Mouse (Mus musculus): ENCODE measurements around the gene Nexmif.

- TF ChIP-seq CTCF (IDR thresholded peaks at IDR 0.05; ENCODE audit: borderline replicate concordance, insufficient read depth, low read depth, low read length) (no peak), POLR2A (IDR thresholded peaks at IDR 0.05; ENCODE audit: borderline replicate concordance, insufficient read depth, low read length) (no peak)
Measured at GRCm38 (mm10) chrX:104201592-104202139, 681 bp upstream of the Nexmif start.

All from cerebellum, adult 2 months (tissue).